Mouse (Mus musculus): ENCODE data around the gene Osbpl9. TPM values are rescaled to one million over a fixed set of nuclear protein-coding genes. Genes with fewer than 3 reads are reported as not detected.

Osbpl9 gene
- total RNA-seq, 2 experiments from 2014 or later: 76.2 to 100 TPM

GRCm38 (mm10) chr4:109114308-109114707, 87.8 kb downstream of the Osbpl9 start:
- intact Hi-C loops (cut with DNase I; ENCODE audit: low total_unique reads): no loop called here
- no peak for DNase-seq

- intact Hi-C loops (cut with DNase I; ENCODE audit: low total_unique reads): no loop called here
- DNase-seq: no peak
Measured at GRCm38 (mm10) chr4:109112915-109113505, 89.1 kb downstream of the Osbpl9 start.

- intact Hi-C loops (cut with DNase I; ENCODE audit: low total_unique reads): no loop called here
- no peak for DNase-seq
Measured at GRCm38 (mm10) chr4:109110978-109111377, 91.1 kb downstream of the Osbpl9 start.

- intact Hi-C loops (cut with DNase I; ENCODE audit: low total_unique reads): no loop called here
- DNase-seq: no peak
Measured at GRCm38 (mm10) chr4:109109686-109110085, 92.4 kb downstream of the Osbpl9 start.

- DNase-seq: no peak
- intact Hi-C loops (cut with DNase I; ENCODE audit: low total_unique reads): no loop called here
Measured at GRCm38 (mm10) chr4:109109012-109109411, 93.1 kb downstream of the Osbpl9 start.

GRCm38 (mm10) chr4:109106594-109106993, 95.5 kb downstream of the Osbpl9 start:
- no peak for DNase-seq
- intact Hi-C loops (cut with DNase I; ENCODE audit: low total_unique reads): no loop called here

- intact Hi-C loops (cut with DNase I; ENCODE audit: low total_unique reads): no loop called here
- DNase-seq: peak; percentile 42
Measured at GRCm38 (mm10) chr4:109106034-109106433, 96.0 kb downstream of the Osbpl9 start.

- intact Hi-C loops (cut with DNase I; ENCODE audit: low total_unique reads): no loop called here
Measured at GRCm38 (mm10) chr4:109105254-109105653, 96.8 kb downstream of the Osbpl9 start.

GRCm38 (mm10) chr4:109103145-109103883, 98.8 kb downstream of the Osbpl9 start:
- DNase-seq: no peak
- intact Hi-C loops (cut with DNase I; ENCODE audit: low total_unique reads): no loop called here

More at GRCm38 (mm10) chr4:109105254-109105653, 96.8 kb downstream of the Osbpl9 start:
- no peak for DNase-seq

GRCm38 (mm10) chr4:109102574-109102973, 99.5 kb downstream of the Osbpl9 start:
- intact Hi-C loops (cut with DNase I; ENCODE audit: low total_unique reads): no loop called here
- no peak for DNase-seq

- intact Hi-C loops (cut with DNase I; ENCODE audit: low total_unique reads): no loop called here
- no peak for DNase-seq
Measured at GRCm38 (mm10) chr4:109098861-109099260, 103.2 kb downstream of the Osbpl9 start.

- intact Hi-C loops (cut with DNase I; ENCODE audit: low total_unique reads): no loop called here
- no peak for DNase-seq
Measured at GRCm38 (mm10) chr4:109094269-109094668, 107.8 kb downstream of the Osbpl9 start.

- intact Hi-C loops (cut with DNase I; ENCODE audit: low total_unique reads): no loop called here
- no peak for DNase-seq
Measured at GRCm38 (mm10) chr4:109092344-109092743, 109.7 kb downstream of the Osbpl9 start.

- intact Hi-C loops (cut with DNase I; ENCODE audit: low total_unique reads): no loop called here
- DNase-seq: no peak
Measured at GRCm38 (mm10) chr4:109091241-109091777, 110.8 kb downstream of the Osbpl9 start.

- no peak for DNase-seq
Measured at GRCm38 (mm10) chr4:109089999-109090398, 112.1 kb downstream of the Osbpl9 start.

GRCm38 (mm10) chr4:109089171-109089570, 112.9 kb downstream of the Osbpl9 start:
- intact Hi-C loops (cut with DNase I; ENCODE audit: low total_unique reads): no loop called here
- DNase-seq: no peak

More at GRCm38 (mm10) chr4:109089999-109090398, 112.1 kb downstream of the Osbpl9 start:
- intact Hi-C loops (cut with DNase I; ENCODE audit: low total_unique reads): no loop called here

GRCm38 (mm10) chr4:109080118-109080517, 122.0 kb downstream of the Osbpl9 start:
- intact Hi-C loops (cut with DNase I; ENCODE audit: low total_unique reads): no loop called here
- no peak for DNase-seq

- intact Hi-C loops (cut with DNase I; ENCODE audit: low total_unique reads): no loop called here
- no peak for DNase-seq
Measured at GRCm38 (mm10) chr4:109079676-109080075, 122.4 kb downstream of the Osbpl9 start.

- no peak for DNase-seq
- intact Hi-C loops (cut with DNase I; ENCODE audit: low total_unique reads): no loop called here
Measured at GRCm38 (mm10) chr4:109078941-109079340, 123.1 kb downstream of the Osbpl9 start.

- DNase-seq: no peak
- intact Hi-C loops (cut with DNase I; ENCODE audit: low total_unique reads): no loop called here
Measured at GRCm38 (mm10) chr4:109073296-109073695, 128.8 kb downstream of the Osbpl9 start.

- no peak for DNase-seq
- intact Hi-C loops (cut with DNase I; ENCODE audit: low total_unique reads): no loop called here
Measured at GRCm38 (mm10) chr4:109072891-109073290, 129.2 kb downstream of the Osbpl9 start.

All from gastrocnemius, postnatal 14 days (tissue).